Mouse (Mus musculus): ENCODE results near the gene Ulk4.

GRCm38 (mm10) chr9:121071050-121071449, 205.9 kb downstream of the Ulk4 start:
- no peak for TF ChIP-seq CTCF (IDR thresholded peaks at IDR 0.05; ENCODE audit: insufficient read depth, low read length)
- TF ChIP-seq POLR2A (IDR thresholded peaks at IDR 0.05; ENCODE audit: borderline replicate concordance, extremely low read depth, low read depth, low read length) = no peak

Measured in lung, adult 2 months (tissue).